Mouse (Mus musculus) bone marrow, adult 2 months (tissue): ENCODE data around the gene Troap.

Experiments used
- CTCF ChIP-seq: fragments of 200-500 bp; IDR thresholded peaks from 2 replicates; pipeline ENCODE4 v1.5.1; 2011; ENCODE audit warnings: low read length, control low read depth; ENCODE audit not compliant: control insufficient read depth, insufficient read depth
- POLR2A ChIP-seq: fragments of 200-500 bp; IDR thresholded peaks from 2 replicates; pipeline ENCODE4 v1.6.1; 2011; ENCODE audit warnings: low read depth, mild to moderate bottlenecking, control low read depth, low read length, borderline replicate concordance; ENCODE audit not compliant: control insufficient read depth

DNA sequence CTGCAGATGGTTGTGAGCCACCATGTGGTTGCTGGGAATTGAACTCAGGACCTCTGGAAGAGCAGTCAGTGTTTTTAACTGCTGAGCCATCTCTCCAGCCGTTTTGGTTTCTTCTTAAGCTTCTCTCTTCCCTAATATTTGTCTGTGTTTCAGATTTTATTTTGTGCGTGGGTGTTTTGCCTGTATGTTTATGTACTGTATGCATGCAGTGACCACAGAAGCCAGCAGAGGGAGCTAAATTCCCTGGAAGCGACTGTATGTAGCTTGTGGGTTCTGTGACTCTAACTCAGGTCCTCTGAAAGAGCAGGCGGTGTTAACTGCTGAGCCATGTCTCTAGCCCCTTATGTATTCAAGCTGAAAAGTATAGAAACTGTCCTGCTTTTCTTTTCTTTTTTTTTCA lies 48.1 kb upstream of the Troap start:
- TF ChIP-seq CTCF: peak; percentile 44
- TF ChIP-seq POLR2A: no peak
